Mouse (Mus musculus): ENCODE data around the gene Ankrd35. TPM values are rescaled to one million over a fixed set of nuclear protein-coding genes. Genes with fewer than 3 reads are reported as not detected.

The Ankrd35 gene
- 0.14 and 0.45 TPM in 2 replicates for polyA plus RNA-seq (2014; fragmentation: Nextera tagmentation; extraction: Ambion mirVana)

- no peaks in the 10 kb centered on the region for H3K4me1 ChIP-seq (ENCODE audit: control insufficient read depth, insufficient read depth, low read length)
- WGBS: 4% methylated on average over 35 of the region's 35 CpGs
- peak within 1 kb of the TSS; percentile 72 for H3K4me2 ChIP-seq (ENCODE audit: low read depth, low read length)
- ATAC-seq (replicated peaks; ENCODE audit: insufficient number of reproducible peaks, low FRiP score, low TSS enrichment, low read depth): peak; percentile 93
- H3K27me3 ChIP-seq (ENCODE audit: control insufficient read depth, insufficient read depth, low read length): no peaks in the 10 kb centered on the region
- peak within 1 kb of the TSS; percentile 30 for H3K9ac ChIP-seq (replicated peaks; ENCODE audit: low read length)
- H3K9me3 ChIP-seq (replicated peaks; ENCODE audit: control insufficient read depth, low read length): no peaks in the 10 kb centered on the region
- no peaks in the 10 kb centered on the region for H3K36me3 ChIP-seq (replicated peaks; ENCODE audit: control insufficient read depth, insufficient read depth, low read depth, low read length)
- DNase-seq (ENCODE audit: low spot score): peak; percentile 92
- peak within 1 kb of the TSS; percentile 29 for H3K4me3 ChIP-seq (ENCODE audit: low read depth, low read length)
- H3K27ac ChIP-seq (replicated peaks; ENCODE audit: low read depth, low read length): no peak within 1 kb of the TSS
Measured at GRCm38 (mm10) chr3:96669727-96670468, at the start of gene Ankrd35. Gene Ankrd35 (plus strand): TSS chr3:96670131.

- H3K27me3 ChIP-seq (ENCODE audit: control insufficient read depth, insufficient read depth, low read length): no peaks in the 10 kb centered on the region
- no peak overlapping the region for H3K9ac ChIP-seq (replicated peaks; ENCODE audit: low read length)
- H3K4me1 ChIP-seq (ENCODE audit: control insufficient read depth, insufficient read depth, low read length): no peaks in the 10 kb centered on the region
- H3K4me2 ChIP-seq (ENCODE audit: low read depth, low read length): no peak overlapping the region
- H3K36me3 ChIP-seq (replicated peaks; ENCODE audit: control insufficient read depth, insufficient read depth, low read depth, low read length): peaks cover 8% of the 10 kb centered on the region
- no peak overlapping the region for H3K27ac ChIP-seq (replicated peaks; ENCODE audit: low read depth, low read length)
- H3K4me3 ChIP-seq (ENCODE audit: low read depth, low read length): no peak overlapping the region
- ATAC-seq (replicated peaks; ENCODE audit: insufficient number of reproducible peaks, low FRiP score, low TSS enrichment, low read depth) (no peak), DNase-seq (ENCODE audit: low spot score) (no peak)
- H3K9me3 ChIP-seq (replicated peaks; ENCODE audit: control insufficient read depth, low read length): no peaks in the 10 kb centered on the region
- 86% methylated on average over 4 of the region's 4 CpGs for WGBS
Measured at GRCm38 (mm10) chr3:96623201-96623600, 46.7 kb upstream of the Ankrd35 start.

- WGBS: 1% methylated on average over 48 of the region's 48 CpGs
- H3K4me2 ChIP-seq (ENCODE audit: low read depth, low read length): peak within 1 kb of the TSS; percentile 71
- no peaks in the 10 kb centered on the region for H3K9me3 ChIP-seq (replicated peaks; ENCODE audit: control insufficient read depth, low read length)
- no peaks in the 10 kb centered on the region for H3K36me3 ChIP-seq (replicated peaks; ENCODE audit: control insufficient read depth, insufficient read depth, low read depth, low read length)
- no peaks in the 10 kb centered on the region for H3K27me3 ChIP-seq (ENCODE audit: control insufficient read depth, insufficient read depth, low read length)
- peak within 1 kb of the TSS; percentile 68 for H3K4me3 ChIP-seq (ENCODE audit: low read depth, low read length)
- peak within 1 kb of the TSS; percentile 71 for H3K9ac ChIP-seq (replicated peaks; ENCODE audit: low read length)
- ATAC-seq (replicated peaks; ENCODE audit: insufficient number of reproducible peaks, low FRiP score, low TSS enrichment, low read depth) (peak; percentile 92), DNase-seq (ENCODE audit: low spot score) (peak; percentile 100)
- no peaks in the 10 kb centered on the region for H3K4me1 ChIP-seq (ENCODE audit: control insufficient read depth, insufficient read depth, low read length)
- H3K27ac ChIP-seq (replicated peaks; ENCODE audit: low read depth, low read length): peak within 1 kb of the TSS; percentile 8; the same call in 1 of the 2 replicates
Measured at GRCm38 (mm10) chr3:96629729-96630600, 40.0 kb upstream of the Ankrd35 start, which contains the start of gene Rbm8a. Gene Rbm8a (plus strand): TSS chr3:96629933.

GRCm38 (mm10) chr3:96632058-96632457 is 37.9 kb upstream of the Ankrd35 start:
- H3K36me3 ChIP-seq (replicated peaks; ENCODE audit: control insufficient read depth, insufficient read depth, low read depth, low read length): no peaks in the 10 kb centered on the region
- H3K9me3 ChIP-seq (replicated peaks; ENCODE audit: control insufficient read depth, low read length): no peaks in the 10 kb centered on the region
- DNase-seq (ENCODE audit: low spot score) (no peak), ATAC-seq (replicated peaks; ENCODE audit: insufficient number of reproducible peaks, low FRiP score, low TSS enrichment, low read depth) (no peak)
- H3K4me3 ChIP-seq (ENCODE audit: low read depth, low read length): no peak overlapping the region
- H3K9ac ChIP-seq (replicated peaks; ENCODE audit: low read length): no peak overlapping the region
- H3K4me2 ChIP-seq (ENCODE audit: low read depth, low read length): no peak overlapping the region
- no peak overlapping the region for H3K27ac ChIP-seq (replicated peaks; ENCODE audit: low read depth, low read length)
- H3K27me3 ChIP-seq (ENCODE audit: control insufficient read depth, insufficient read depth, low read length): no peaks in the 10 kb centered on the region
- H3K4me1 ChIP-seq (ENCODE audit: control insufficient read depth, insufficient read depth, low read length): no peaks in the 10 kb centered on the region

GRCm38 (mm10) chr3:96634015-96634414 is 35.9 kb upstream of the Ankrd35 start:
- whole genome bisulfite sequencing: 76% methylated on average over 1 of the region's 1 CpGs
- H3K27me3 ChIP-seq (ENCODE audit: control insufficient read depth, insufficient read depth, low read length): no peaks in the 10 kb centered on the region
- H3K4me1 ChIP-seq (ENCODE audit: control insufficient read depth, insufficient read depth, low read length): no peaks in the 10 kb centered on the region
- ATAC-seq (replicated peaks; ENCODE audit: insufficient number of reproducible peaks, low FRiP score, low TSS enrichment, low read depth) (no peak), DNase-seq (ENCODE audit: low spot score) (no peak)
- no peak overlapping the region for H3K4me2 ChIP-seq (ENCODE audit: low read depth, low read length)
- no peak overlapping the region for H3K9ac ChIP-seq (replicated peaks; ENCODE audit: low read length)
- no peak overlapping the region for H3K4me3 ChIP-seq (ENCODE audit: low read depth, low read length)
- no peak overlapping the region for H3K27ac ChIP-seq (replicated peaks; ENCODE audit: low read depth, low read length)
- peaks cover 3% of the 10 kb centered on the region for H3K36me3 ChIP-seq (replicated peaks; ENCODE audit: control insufficient read depth, insufficient read depth, low read depth, low read length)
- H3K9me3 ChIP-seq (replicated peaks; ENCODE audit: control insufficient read depth, low read length): no peaks in the 10 kb centered on the region

- H3K9me3 ChIP-seq (replicated peaks; ENCODE audit: control insufficient read depth, low read length): no peaks in the 10 kb centered on the region
- peak within 1 kb of the TSS; percentile 93 for H3K4me3 ChIP-seq (ENCODE audit: low read depth, low read length)
- no peaks in the 10 kb centered on the region for H3K4me1 ChIP-seq (ENCODE audit: control insufficient read depth, insufficient read depth, low read length)
- peak within 1 kb of the TSS; percentile 96 for H3K9ac ChIP-seq (replicated peaks; ENCODE audit: low read length)
- H3K27ac ChIP-seq (replicated peaks; ENCODE audit: low read depth, low read length): peak within 1 kb of the TSS; percentile 43
- WGBS: 1% methylated on average over 60 of the region's 60 CpGs
- H3K27me3 ChIP-seq (ENCODE audit: control insufficient read depth, insufficient read depth, low read length): no peaks in the 10 kb centered on the region
- peak within 1 kb of the TSS; percentile 81 for H3K4me2 ChIP-seq (ENCODE audit: low read depth, low read length)
- peak; percentile 84 for DNase-seq (ENCODE audit: low spot score)
- H3K36me3 ChIP-seq (replicated peaks; ENCODE audit: control insufficient read depth, insufficient read depth, low read depth, low read length): peaks cover 4% of the 10 kb centered on the region
- ATAC-seq (replicated peaks; ENCODE audit: insufficient number of reproducible peaks, low FRiP score, low TSS enrichment, low read depth): peak; percentile 88
Measured at GRCm38 (mm10) chr3:96634928-96635879, 34.7 kb upstream of the Ankrd35 start, which contains the start of the genes Pex11b and Gm42957. Gene Pex11b (plus strand): TSS chr3:96635376. Gene Gm42957 (plus strand): TSS chr3:96635474.

- Histone ChIP-seq H3K4me2 (ENCODE audit: low read depth, low read length) (peak overlapping the region; percentile 81), H3K27me3 (ENCODE audit: control insufficient read depth, insufficient read depth, low read length) (no peaks in the 10 kb centered on the region), H3K4me1 (ENCODE audit: control insufficient read depth, insufficient read depth, low read length) (no peaks in the 10 kb centered on the region), H3K27ac (replicated peaks; ENCODE audit: low read depth, low read length) (peak overlapping the region; percentile 43), H3K36me3 (replicated peaks; ENCODE audit: control insufficient read depth, insufficient read depth, low read depth, low read length) (peaks cover 4% of the 10 kb centered on the region), H3K4me3 (ENCODE audit: low read depth, low read length) (peak overlapping the region; percentile 93), H3K9me3 (replicated peaks; ENCODE audit: control insufficient read depth, low read length) (no peaks in the 10 kb centered on the region), H3K9ac (replicated peaks; ENCODE audit: low read length) (peak overlapping the region; percentile 96)
- 13% methylated on average over 15 of the region's 15 CpGs for WGBS
- DNase-seq (ENCODE audit: low spot score): peak; percentile 5
- ATAC-seq (replicated peaks; ENCODE audit: insufficient number of reproducible peaks, low FRiP score, low TSS enrichment, low read depth): no peak
Measured at GRCm38 (mm10) chr3:96635906-96636305, 34.0 kb upstream of the Ankrd35 start.

Data from embryonic facial prominence, embryonic 11.5 days (tissue).